In genomic region chr5:121384757-121385460, GRCm38 (mm10) we compare ENCODE assay signal across 7 mouse cellular contexts. TPM values are rescaled to one million over a fixed set of nuclear protein-coding genes. Genes with fewer than 3 reads are reported as not detected.
DNase-seq lines count a peak whose midpoint lies in the region; ATAC-seq and TF ChIP-seq lines count a peak whose summit lies in the region.

No protein-coding gene starts in this region.

- ATAC-seq in CD4-positive, CD25-positive, alpha-beta regulatory T cell, adult 4 months = peak; percentile 16
- peak; percentile 60 for ATAC-seq in limb, embryonic 14.5 days (ENCODE audit: low FRiP score, low read depth)
- ATAC-seq in midbrain, embryonic 12.5 days (ENCODE audit: low FRiP score, low read depth) = peak; percentile 77
- peak; percentile 75 for ATAC-seq in stomach, postnatal 0 days (ENCODE audit: low FRiP score, low TSS enrichment)

- peak overlapping the region; percentile 92 for H3K27ac ChIP-seq in hindbrain, embryonic 10.5 days
- H3K27ac ChIP-seq in limb, embryonic 14.5 days (replicated peaks; ENCODE audit: low read depth, low read length) = peak overlapping the region; percentile 68
- H3K27ac ChIP-seq in midbrain, embryonic 12.5 days (replicated peaks) = peak overlapping the region; percentile 84
- peak overlapping the region; percentile 97 for H3K27ac ChIP-seq in stomach, postnatal 0 days (replicated peaks)

- TF ChIP-seq POLR2A in limb, embryonic 14.5 days (IDR thresholded peaks at IDR 0.05; ENCODE audit: borderline replicate concordance, extremely low read depth, insufficient read depth, insufficient read length) = no peak

- peak overlapping the region; percentile 79 for H3K9ac ChIP-seq in limb, embryonic 14.5 days (ENCODE audit: low read depth, low read length, severe bottlenecking)
- H3K9ac ChIP-seq in midbrain, embryonic 12.5 days (replicated peaks) = peak overlapping the region; percentile 88
- H3K9ac ChIP-seq in stomach, postnatal 0 days (ENCODE audit: low read length) = peak overlapping the region; percentile 85

- TF ChIP-seq EP300 in stomach, postnatal 0 days (optimal IDR thresholded peaks at IDR 0.05) = peak; percentile 11

- peaks cover 3% of the 10 kb centered on the region for H3K27me3 ChIP-seq in erythroblast, embryonic 14.5 days (ENCODE audit: control insufficient read depth)
- H3K27me3 ChIP-seq in hindbrain, embryonic 10.5 days (ENCODE audit: insufficient read depth, poor library complexity, severe bottlenecking) = peaks cover 15% of the 10 kb centered on the region
- H3K27me3 ChIP-seq in limb, embryonic 14.5 days (ENCODE audit: control insufficient read depth, insufficient read depth, low read length) = no peaks in the 10 kb centered on the region
- H3K27me3 ChIP-seq in midbrain, embryonic 12.5 days = peaks cover 17% of the 10 kb centered on the region
- no peaks in the 10 kb centered on the region for H3K27me3 ChIP-seq in stomach, postnatal 0 days (ENCODE audit: control insufficient read depth, insufficient read depth, low read length)

- H3K36me3 ChIP-seq in erythroblast, embryonic 14.5 days (ENCODE audit: control insufficient read depth) = peaks cover 29% of the 10 kb centered on the region
- peaks cover 33% of the 10 kb centered on the region for H3K36me3 ChIP-seq in hindbrain, embryonic 10.5 days
- peaks cover 28% of the 10 kb centered on the region for H3K36me3 ChIP-seq in limb, embryonic 14.5 days (ENCODE audit: control insufficient read depth, insufficient read depth, low read length)
- peaks cover 27% of the 10 kb centered on the region for H3K36me3 ChIP-seq in midbrain, embryonic 12.5 days
- H3K36me3 ChIP-seq in stomach, postnatal 0 days (ENCODE audit: control insufficient read depth, insufficient read depth, low read length) = 0 out of 2 replicates have a peak, but pooled peaks cover 7% of the 10 kb centered on the region

- TF ChIP-seq CTCF in stomach, postnatal 0 days (IDR thresholded peaks at IDR 0.05; ENCODE audit: low read depth) = no peak

- peaks cover 9% of the 10 kb centered on the region for H3K9me3 ChIP-seq in erythroblast, embryonic 14.5 days (ENCODE audit: control insufficient read depth, low read length)
- peaks cover 7% of the 10 kb centered on the region for H3K9me3 ChIP-seq in hindbrain, embryonic 10.5 days
- H3K9me3 ChIP-seq in limb, embryonic 14.5 days (ENCODE audit: control insufficient read depth, low read length) = peaks cover 6% of the 10 kb centered on the region; the same call in 1 of the 2 replicates
- H3K9me3 ChIP-seq in midbrain, embryonic 12.5 days = peaks cover 8% of the 10 kb centered on the region; the same call in 1 of the 2 replicates
- H3K9me3 ChIP-seq in stomach, postnatal 0 days (ENCODE audit: control insufficient read depth, low read length) = no peaks in the 10 kb centered on the region

- peak overlapping the region; percentile 71 for H3K4me2 ChIP-seq in limb, embryonic 14.5 days (replicated peaks; ENCODE audit: low read depth, low read length, severe bottlenecking)
- peak overlapping the region; percentile 71 for H3K4me2 ChIP-seq in midbrain, embryonic 12.5 days (replicated peaks)
- peak overlapping the region; percentile 64 for H3K4me2 ChIP-seq in stomach, postnatal 0 days (replicated peaks; ENCODE audit: low read depth)

- peak; percentile 84 for DNase-seq in MN1 (ENCODE audit: low spot score)
- DNase-seq in hindbrain, embryonic 10.5 days (ENCODE audit: low spot score) = no peak
- DNase-seq in limb, embryonic 14.5 days (ENCODE audit: low spot score) = peak; percentile 28
- peak; percentile 72 for DNase-seq in stomach, postnatal 0 days (ENCODE audit: low spot score)

- 3% methylated on average over 47 of the region's 47 CpGs for WGBS in hindbrain, embryonic 10.5 days
- WGBS in limb, embryonic 14.5 days = 4% methylated on average over 34 of the region's 47 CpGs
- 2% methylated on average over 31 of the region's 47 CpGs for WGBS in midbrain, embryonic 12.5 days
- WGBS in stomach, postnatal 0 days = under 1% methylated on average over 35 of the region's 47 CpGs

- H3K4me1 ChIP-seq in erythroblast, embryonic 14.5 days (ENCODE audit: control insufficient read depth) = peaks cover 44% of the 10 kb centered on the region
- H3K4me1 ChIP-seq in hindbrain, embryonic 10.5 days (replicated peaks) = peaks cover 36% of the 10 kb centered on the region
- peaks cover 15% of the 10 kb centered on the region; the same call in 1 of the 2 replicates for H3K4me1 ChIP-seq in limb, embryonic 14.5 days (ENCODE audit: control insufficient read depth, insufficient read depth, low read length)
- peaks cover 26% of the 10 kb centered on the region for H3K4me1 ChIP-seq in midbrain, embryonic 12.5 days
- H3K4me1 ChIP-seq in stomach, postnatal 0 days (replicated peaks; ENCODE audit: control insufficient read depth, insufficient read depth) = peaks cover 3% of the 10 kb centered on the region

- H3K4me3 ChIP-seq in erythroblast, embryonic 14.5 days (replicated peaks) = peak overlapping the region; percentile 74
- H3K4me3 ChIP-seq in hindbrain, embryonic 10.5 days = peak overlapping the region; percentile 69
- H3K4me3 ChIP-seq in limb, embryonic 14.5 days (replicated peaks; ENCODE audit: low read length) = peak overlapping the region; percentile 74
- H3K4me3 ChIP-seq in midbrain, embryonic 12.5 days = peak overlapping the region; percentile 85
- peak overlapping the region; percentile 74 for H3K4me3 ChIP-seq in stomach, postnatal 0 days (ENCODE audit: low read depth, low read length)

RNA-seq across cellular contexts. Expression of gene Trafd1, which starts 0.5 kb away (rescaled TPM):
- 10 to 100 TPM; 37.5 to 58.0 TPM for polyA plus RNA-seq in CD4-positive, CD25-positive, alpha-beta regulatory T cell, adult 4 months (2017; shearing (Covaris generic))
- 1.8 and 2.1 TPM in 2 replicates for polyA plus RNA-seq in erythroblast, embryonic 14.5 days (2012)
- 70.8 and 96.2 TPM in 2 replicates for polyA plus RNA-seq in hindbrain, embryonic 10.5 days (2016; fragmentation: Nextera tagmentation; extraction: Ambion mirVana)
- 102 and 109 TPM in 2 replicates for polyA plus RNA-seq in limb, embryonic 14.5 days (2012; rRNA removed)
- polyA plus RNA-seq in limb, embryonic 14.5 days (2014; fragmentation: Nextera tagmentation; extraction: Ambion mirVana) = 70.2 and 74.7 TPM in 2 replicates
- 124 TPM in 2 replicates for polyA plus RNA-seq in midbrain, embryonic 12.5 days (2016; fragmentation: Nextera tagmentation; extraction: Ambion mirVana)
- polyA plus RNA-seq in stomach, postnatal 0 days (2015; fragmentation: Nextera tagmentation; extraction: Ambion mirVana) = 57.2 and 61.2 TPM in 2 replicates

RNA-seq across cellular contexts. Expression of gene Naa25, which starts 12.8 kb away (rescaled TPM):
- 10 to 100 TPM; 43.2 to 54.1 TPM for polyA plus RNA-seq in CD4-positive, CD25-positive, alpha-beta regulatory T cell, adult 4 months (2017; shearing (Covaris generic))
- polyA plus RNA-seq in erythroblast, embryonic 14.5 days (2012) = 0.10 and 0.11 TPM in 2 replicates
- polyA plus RNA-seq in hindbrain, embryonic 10.5 days (2016; fragmentation: Nextera tagmentation; extraction: Ambion mirVana) = 44.1 and 54.2 TPM in 2 replicates
- polyA plus RNA-seq in limb, embryonic 14.5 days (2012; rRNA removed) = 20.2 and 20.9 TPM in 2 replicates
- 39.8 and 41.2 TPM in 2 replicates for polyA plus RNA-seq in limb, embryonic 14.5 days (2014; fragmentation: Nextera tagmentation; extraction: Ambion mirVana)
- polyA plus RNA-seq in midbrain, embryonic 12.5 days (2016; fragmentation: Nextera tagmentation; extraction: Ambion mirVana) = 46.0 and 48.3 TPM in 2 replicates
- 21.6 and 22.0 TPM in 2 replicates for polyA plus RNA-seq in stomach, postnatal 0 days (2015; fragmentation: Nextera tagmentation; extraction: Ambion mirVana)

Comparison
In these comparisons a context has a peak if more than half of its experiments do, and no peak if none do; other contexts are left out.
1. ATAC-seq: peak in every context shown above with its lines; median percentile 77 in midbrain, embryonic 12.5 days; 75 in stomach, postnatal 0 days; 60 in limb, embryonic 14.5 days; 16 in CD4-positive, CD25-positive, alpha-beta regulatory T cell, adult 4 months.
2. RNA of gene Trafd1, which starts 0.5 kb away (polyA plus RNA-seq): 124 TPM in midbrain, embryonic 12.5 days, 70.2 to 109 TPM in limb, embryonic 14.5 days, 70.8 to 96.2 TPM in hindbrain, embryonic 10.5 days, 37.5 to 58.0 TPM in CD4-positive, CD25-positive, alpha-beta regulatory T cell, adult 4 months and 57.2 to 61.2 TPM in stomach, postnatal 0 days; 1.8 to 2.1 TPM in erythroblast, embryonic 14.5 days; every median in the first group is over 10 times any median in the second.
3. RNA of gene Naa25, which starts 12.8 kb away (polyA plus RNA-seq): 43.2 to 54.1 TPM in CD4-positive, CD25-positive, alpha-beta regulatory T cell, adult 4 months, 46.0 to 48.3 TPM in midbrain, embryonic 12.5 days, 44.1 to 54.2 TPM in hindbrain, embryonic 10.5 days, 20.2 to 41.2 TPM in limb, embryonic 14.5 days and 21.6 to 22.0 TPM in stomach, postnatal 0 days; 0.10 to 0.11 TPM in erythroblast, embryonic 14.5 days; every median in the first group is over 10 times any median in the second.
4. Peak in every context shown above with its lines, with median percentiles within 50 percentile points of each other: H3K4me3 ChIP-seq, H3K27ac ChIP-seq, H3K4me2 ChIP-seq and H3K9ac ChIP-seq.